Mouse (Mus musculus) stomach, embryonic 14.5 days (tissue): ENCODE results near the gene Nf1. TPM values are rescaled to one million over a fixed set of nuclear protein-coding genes. Genes with fewer than 3 reads are reported as not detected.

Experiments used
- ATAC-seq: fragments of 200-750 bp; cut with Nextera tagmentation; 2 replicates; pipeline ENCODE4 v1.8.0; 2017; ENCODE audit warnings: low read depth, moderate TSS enrichment; ENCODE audit not compliant: insufficient number of reproducible peaks, insufficient read depth, low FRiP score
- H3K27ac ChIP-seq: fragments of 300-500 bp; sonication (generic); 2 replicates; pipeline ENCODE4 v1.5.1; 2014; ENCODE audit warnings: mild to moderate bottlenecking, low read length, moderate library complexity, mixed read lengths
- H3K27me3 ChIP-seq: fragments of 300-500 bp; sonication (generic); 2 replicates; pipeline ENCODE4 v1.6.1; 2014; ENCODE audit warnings: low read length, control low read depth, mixed read lengths; ENCODE audit not compliant: control insufficient read depth, insufficient read depth
- H3K36me3 ChIP-seq: fragments of 300-500 bp; sonication (generic); 2 replicates; pipeline ENCODE4 v1.6.1; 2014; ENCODE audit warnings: mild to moderate bottlenecking, control low read depth, low read length, moderate library complexity, mixed read lengths; ENCODE audit not compliant: control insufficient read depth, insufficient read depth
- H3K4me1 ChIP-seq: fragments of 300-500 bp; sonication (generic); 2 replicates; pipeline ENCODE4 v1.6.1; 2014; ENCODE audit warnings: low read length, control low read depth, mixed read lengths; ENCODE audit not compliant: control insufficient read depth, insufficient read depth
- H3K4me2 ChIP-seq: fragments of 300-500 bp; sonication (generic); replicated peaks from 2 replicates; pipeline ENCODE4 v1.6.1; 2014; ENCODE audit warnings: low read depth, low read length, control low read depth
- H3K4me3 ChIP-seq: fragments of 300-500 bp; sonication (generic); 2 replicates; pipeline ENCODE4 v1.5.1; 2014; ENCODE audit warnings: low read depth, low read length, control low read depth
- H3K9ac ChIP-seq: fragments of 300-500 bp; sonication (generic); replicated peaks from 2 replicates; pipeline ENCODE4 v1.6.1; 2014; ENCODE audit warnings: low read depth, mild to moderate bottlenecking, control low read depth, low read length, moderate library complexity, mixed read lengths
- H3K9me3 ChIP-seq: fragments of 300-500 bp; sonication (generic); 2 replicates; pipeline ENCODE4 v1.6.1; 2016; ENCODE audit warnings: low read depth, low read length, control low read depth; ENCODE audit not compliant: control insufficient read depth
- WGBS: fragments of 180-500 bp; shearing (Covaris S2); extraction: QIAGEN DNeasy Blood & Tissue Kit; methylation state at CpG from one replicate; pipeline ENCODE4 v1.1.7; 2014; 5-methylcytosine and 5-hydroxymethylcytosine counted together
- polyA plus RNA-seq: library from polyadenylated mRNA; unstranded; fragments of >200 nt; fragmentation: Nextera tagmentation; extraction: Ambion mirVana; gene quantifications from 2 replicates; pipeline ENCODE4 v1.2.1, GENCODE M21; 2014

Gene Nf1
- 14.5 and 16.9 TPM in 2 replicates for polyA plus RNA-seq

DNA sequence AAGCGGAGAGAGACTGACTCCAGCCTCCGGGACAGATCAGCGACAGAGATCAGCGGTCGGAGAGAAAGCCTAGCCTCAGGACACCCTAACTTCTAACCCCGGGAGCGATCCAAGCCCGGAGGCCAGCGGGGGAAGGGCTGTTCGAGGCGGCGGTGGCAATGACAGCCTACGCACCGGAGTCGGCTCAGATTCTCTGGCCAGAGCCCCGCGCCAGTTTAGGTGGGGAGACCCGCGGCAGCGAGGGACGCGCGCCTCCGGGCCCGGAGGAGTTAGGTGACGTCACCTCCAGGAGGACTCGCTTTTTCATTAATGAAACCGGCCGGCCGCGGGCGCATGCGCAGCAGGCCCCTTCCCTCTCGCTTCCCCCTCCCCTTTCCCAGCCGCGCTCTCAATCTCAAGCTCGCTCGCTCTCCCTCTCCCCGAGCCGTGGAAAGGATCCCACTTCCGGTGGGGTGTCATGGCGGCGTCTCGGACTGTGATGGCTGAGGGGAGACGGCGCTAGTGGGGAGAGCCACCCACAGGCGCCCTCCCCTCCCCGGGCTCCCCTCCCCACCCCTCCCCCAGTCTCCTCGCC is at the start of gene Nf1:
TSS of gene Nf1 (plus strand) at position 460 of the 574 bp plus-strand sequence.
- H3K9ac ChIP-seq: peak within 1 kb of the TSS; percentile 95
- peak; percentile 91 for ATAC-seq
- peak within 1 kb of the TSS; percentile 99 for H3K4me3 ChIP-seq
- H3K27me3 ChIP-seq: no peaks in the 10 kb centered on the region
- H3K4me2 ChIP-seq: peak within 1 kb of the TSS; percentile 84
- H3K9me3 ChIP-seq: no peaks in the 10 kb centered on the region
- WGBS: 1% methylated on average over 47 of the region's 49 CpGs
- H3K27ac ChIP-seq: peak within 1 kb of the TSS; percentile 91
- H3K36me3 ChIP-seq: no peaks in the 10 kb centered on the region; the same call in 1 of the 2 replicates
- H3K4me1 ChIP-seq: peaks cover 9% of the 10 kb centered on the region; the same call in 1 of the 2 replicates

DNA sequence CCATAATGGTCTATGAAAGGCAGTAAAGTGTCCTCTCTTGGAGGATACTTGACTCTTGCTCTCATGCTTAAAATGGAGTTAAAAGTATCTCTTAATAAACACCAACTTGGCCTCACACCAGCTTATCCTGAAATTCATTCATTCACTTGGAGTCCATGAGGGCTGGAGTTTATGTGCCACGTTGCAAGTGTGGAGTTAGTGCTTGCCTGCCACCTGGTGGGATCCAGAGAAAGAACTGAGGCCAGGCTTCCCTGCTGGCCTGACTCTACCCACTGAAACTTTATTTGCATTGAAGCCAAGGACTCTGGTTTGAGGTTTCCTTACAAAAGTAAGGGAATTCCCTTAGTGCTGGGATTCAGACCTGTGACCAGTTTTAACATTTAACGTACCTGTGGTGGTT is 49.0 kb upstream of the Nf1 start:
- Histone ChIP-seq H3K9ac (no peak overlapping the region), H3K4me2 (no peak overlapping the region), H3K4me1 (peaks cover 3% of the 10 kb centered on the region; the same call in 1 of the 2 replicates), H3K27me3 (no peaks in the 10 kb centered on the region), H3K9me3 (no peaks in the 10 kb centered on the region), H3K4me3 (no peak overlapping the region), H3K27ac (no peak overlapping the region), H3K36me3 (no peaks in the 10 kb centered on the region)
- 46% methylated on average over 2 of the region's 2 CpGs for WGBS
- 0 out of 2 replicates have a peak, but pooled peaks have one; percentile 42 for ATAC-seq

DNA sequence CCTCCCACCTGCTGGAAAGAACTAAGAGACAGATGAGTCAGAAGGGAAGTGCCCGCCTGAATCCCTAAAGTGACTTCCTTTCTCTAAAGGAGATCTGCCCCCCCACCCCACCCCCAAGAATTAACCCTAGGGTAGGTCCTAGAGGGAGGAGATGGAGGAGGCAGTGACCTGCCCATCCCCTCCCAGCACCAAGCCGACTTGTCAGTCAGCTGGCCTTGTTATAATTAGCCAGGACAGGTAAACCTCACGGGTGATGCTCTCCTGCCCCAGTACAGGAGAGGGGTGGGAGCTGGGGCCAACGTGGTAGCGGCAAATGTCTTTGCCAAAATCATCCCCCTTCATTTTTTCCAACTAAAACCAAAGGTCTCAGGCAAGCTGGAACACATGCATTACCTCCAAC is 47.8 kb upstream of the Nf1 start:
- H3K4me2 ChIP-seq: no peak overlapping the region

DNA sequence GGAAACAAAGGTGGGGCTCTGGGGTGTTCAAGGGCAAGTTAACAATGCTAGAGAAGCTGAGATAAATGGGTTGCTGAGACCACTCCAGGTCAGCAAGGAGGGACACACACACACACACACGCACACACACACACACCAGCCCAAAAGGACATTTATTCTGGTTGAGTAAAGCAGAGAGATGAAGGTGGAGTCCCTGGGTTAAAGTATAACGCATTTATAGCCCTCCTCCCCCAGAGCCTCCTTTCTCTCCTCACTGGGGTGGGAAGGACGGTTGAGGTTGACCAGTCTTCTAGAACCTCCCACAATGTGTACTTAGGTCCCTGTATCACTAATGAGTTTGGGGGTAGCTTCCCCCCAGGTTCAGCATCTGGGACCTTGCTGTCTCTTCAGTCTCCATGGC is 47.4 kb upstream of the Nf1 start:
- ATAC-seq: no peak
- no peaks in the 10 kb centered on the region for H3K27me3 ChIP-seq

More for the DNA sequence above, 47.8 kb upstream of the Nf1 start:
- no peak overlapping the region for H3K27ac ChIP-seq
- WGBS: 62% methylated on average over 5 of the region's 5 CpGs
- peaks cover 3% of the 10 kb centered on the region; the same call in 1 of the 2 replicates for H3K4me1 ChIP-seq
- H3K9me3 ChIP-seq: no peaks in the 10 kb centered on the region
- H3K4me3 ChIP-seq: no peak overlapping the region
- no peak overlapping the region for H3K9ac ChIP-seq
- ATAC-seq: no peak
- no peaks in the 10 kb centered on the region for H3K27me3 ChIP-seq
- H3K36me3 ChIP-seq: no peaks in the 10 kb centered on the region

DNA sequence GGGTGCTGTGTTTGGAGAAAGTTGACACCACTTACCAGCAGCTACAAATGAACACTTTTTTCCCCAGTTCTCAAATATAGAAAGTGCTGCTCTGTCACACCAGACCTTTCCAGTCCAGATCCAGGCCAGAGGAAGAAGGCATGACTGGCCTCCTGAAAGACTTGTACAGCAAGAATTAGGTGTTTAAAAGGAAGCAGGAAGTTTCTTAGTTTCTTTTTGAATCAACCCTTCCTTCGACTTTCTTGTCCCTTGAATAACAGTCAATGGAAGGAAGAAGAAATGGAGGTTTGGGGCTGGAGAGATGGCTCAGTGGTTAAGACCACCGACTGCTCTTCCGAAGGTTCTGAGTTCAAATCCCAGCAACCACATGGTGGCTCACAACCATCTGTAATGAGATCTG is 46.5 kb upstream of the Nf1 start:
- WGBS: 85% methylated on average over 3 of the region's 3 CpGs
- no peak overlapping the region for H3K9ac ChIP-seq

More for the DNA sequence above, 47.4 kb upstream of the Nf1 start:
- Histone ChIP-seq H3K4me1 (peaks cover 2% of the 10 kb centered on the region; the same call in 1 of the 2 replicates), H3K4me2 (no peak overlapping the region), H3K36me3 (no peaks in the 10 kb centered on the region), H3K9ac (no peak overlapping the region), H3K27ac (no peak overlapping the region), H3K9me3 (no peaks in the 10 kb centered on the region), H3K4me3 (no peak overlapping the region)
- 71% methylated on average over 3 of the region's 3 CpGs for WGBS

DNA sequence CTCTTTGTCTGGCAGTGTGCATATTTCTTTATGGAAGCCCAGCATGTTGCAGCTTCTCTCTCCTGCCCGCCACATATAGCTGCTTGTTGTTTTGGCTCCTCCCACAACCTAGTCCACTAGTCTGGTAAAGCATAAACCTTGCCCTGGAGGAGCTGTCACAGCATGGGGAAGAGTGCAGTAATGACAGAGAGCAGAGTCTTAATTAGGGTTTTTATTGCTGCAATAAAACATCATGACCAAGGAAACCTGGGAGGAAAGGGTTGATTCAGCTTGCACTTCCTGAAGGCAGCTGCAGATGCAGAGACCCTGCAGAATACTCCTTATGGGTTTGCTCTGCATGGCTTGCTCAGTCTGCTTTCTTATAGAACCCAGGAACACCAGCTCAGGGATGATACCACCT is 45.5 kb upstream of the Nf1 start:
- H3K4me2 ChIP-seq: no peak overlapping the region
- H3K4me1 ChIP-seq: no peaks in the 10 kb centered on the region
- no peak overlapping the region for H3K4me3 ChIP-seq
- no peaks in the 10 kb centered on the region for H3K27me3 ChIP-seq
- no peak overlapping the region for H3K27ac ChIP-seq
- H3K9ac ChIP-seq: no peak overlapping the region
- WGBS: 44% methylated on average over 1 of the region's 1 CpGs
- H3K9me3 ChIP-seq: no peaks in the 10 kb centered on the region
- no peak for ATAC-seq
- no peaks in the 10 kb centered on the region for H3K36me3 ChIP-seq

More for the DNA sequence above, 46.5 kb upstream of the Nf1 start:
- Histone ChIP-seq H3K9me3 (no peaks in the 10 kb centered on the region), H3K4me3 (no peak overlapping the region), H3K4me2 (no peak overlapping the region), H3K36me3 (no peaks in the 10 kb centered on the region), H3K27me3 (no peaks in the 10 kb centered on the region), H3K4me1 (no peaks in the 10 kb centered on the region), H3K27ac (no peak overlapping the region)
- no peak for ATAC-seq

GRCm38 (mm10) chr11:79296167-79296566 is 43.3 kb upstream of the Nf1 start:
- 31% methylated on average over 1 of the region's 1 CpGs for WGBS
- no peak overlapping the region for H3K4me2 ChIP-seq
- no peak for ATAC-seq

GRCm38 (mm10) chr11:79296856-79297491 is 42.5 kb upstream of the Nf1 start, which contains the start of gene Gm9964:
Gene Gm9964, minus strand, starts transcription at chr11:79296906.
- Histone ChIP-seq H3K36me3 (no peaks in the 10 kb centered on the region), H3K4me2 (no peak within 1 kb of the TSS), H3K9ac (no peak within 1 kb of the TSS), H3K9me3 (no peaks in the 10 kb centered on the region), H3K27me3 (no peaks in the 10 kb centered on the region), H3K4me1 (no peaks in the 10 kb centered on the region), H3K27ac (no peak within 1 kb of the TSS), H3K4me3 (no peak within 1 kb of the TSS)
- 47% methylated on average over 5 of the region's 5 CpGs for WGBS
- ATAC-seq: no peak

More at GRCm38 (mm10) chr11:79296167-79296566, 43.3 kb upstream of the Nf1 start:
- Histone ChIP-seq H3K4me1 (no peaks in the 10 kb centered on the region), H3K9ac (no peak overlapping the region), H3K27ac (no peak overlapping the region), H3K9me3 (no peaks in the 10 kb centered on the region), H3K4me3 (no peak overlapping the region), H3K27me3 (no peaks in the 10 kb centered on the region), H3K36me3 (no peaks in the 10 kb centered on the region)
